Mouse (Mus musculus): ENCODE measurements at regions not wholly inside any gene's neighbourhood (a gene's known extent, or its start where the extent isn't known, plus 50 kb on each side); places are given as distances from the start of the nearest gene placed in this dataset.

DNA sequence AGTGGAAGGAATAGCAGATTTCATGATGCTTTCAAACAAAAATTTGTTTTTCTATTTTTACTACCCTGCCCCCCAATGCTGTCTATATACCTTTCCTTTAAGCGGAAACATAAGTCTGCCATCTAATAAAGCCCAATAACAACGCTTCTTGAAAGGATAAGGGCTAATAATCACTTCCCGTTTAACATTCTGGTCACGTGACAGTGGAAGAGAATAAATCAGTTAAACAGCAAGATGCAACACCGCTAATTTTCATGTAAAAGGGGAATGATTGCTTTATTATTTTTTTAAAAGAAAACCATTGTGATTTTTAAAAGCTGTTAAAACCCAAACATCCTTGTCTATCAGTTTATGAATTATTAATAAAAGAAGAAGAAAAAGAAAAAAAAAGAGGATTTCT is 178.9 kb upstream of the Tle4 start:
- no peak overlapping the region for H3K4me3 ChIP-seq (replicated peaks)
- H3K27me3 ChIP-seq, result peaks cover 4% of the 10 kb centered on the region; the same call in 1 of the 2 replicates
- no peak overlapping the region for H3K27ac ChIP-seq
- H3K4me1 ChIP-seq (replicated peaks), result 0 out of 2 replicates have a peak, but pooled peaks cover 4% of the 10 kb centered on the region
- H3K4me2 ChIP-seq, result 0 out of 2 replicates have a peak overlapping the region, but pooled peaks have one; percentile 42
- no peaks in the 10 kb centered on the region for H3K36me3 ChIP-seq
- H3K9ac ChIP-seq (replicated peaks), result no peak overlapping the region
- ATAC-seq (ENCODE audit: insufficient number of reproducible peaks, insufficient read depth, low FRiP score, low TSS enrichment, low read depth), result no peak
- 26% methylated on average over 5 of the region's 5 CpGs for WGBS
- peaks cover 4% of the 10 kb centered on the region; the same call in 1 of the 2 replicates for H3K9me3 ChIP-seq

DNA sequence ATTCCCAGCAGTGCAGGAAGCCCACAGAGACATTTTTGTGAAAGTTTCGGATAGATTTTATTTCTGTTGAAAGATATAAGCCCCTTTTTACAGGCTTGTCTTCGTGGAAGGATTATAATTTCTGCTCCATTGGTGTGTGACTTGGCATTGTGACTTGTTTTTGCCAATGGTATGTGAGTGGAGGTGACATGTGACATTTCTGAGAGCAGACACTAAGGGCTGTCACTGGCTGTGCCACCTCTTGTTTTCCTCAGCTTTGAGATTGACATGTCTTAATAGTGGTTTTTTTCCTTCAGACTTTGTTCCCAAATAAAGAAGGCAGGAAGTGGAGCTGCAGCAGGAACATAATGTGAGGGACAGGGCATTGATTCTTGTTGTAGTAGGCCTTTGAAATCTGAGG is 174.9 kb upstream of the Tle4 start:
- Histone ChIP-seq H3K9me3 (peaks cover 4% of the 10 kb centered on the region; the same call in 1 of the 2 replicates), H3K27ac (no peak overlapping the region), H3K4me1 (replicated peaks) (0 out of 2 replicates have a peak, but pooled peaks cover 4% of the 10 kb centered on the region), H3K4me2 (no peak overlapping the region), H3K9ac (replicated peaks) (no peak overlapping the region), H3K27me3 (no peaks in the 10 kb centered on the region), H3K36me3 (no peaks in the 10 kb centered on the region), H3K4me3 (replicated peaks) (no peak overlapping the region)
- no peak for ATAC-seq (ENCODE audit: insufficient number of reproducible peaks, insufficient read depth, low FRiP score, low TSS enrichment, low read depth)
- 81% methylated on average over 2 of the region's 2 CpGs for WGBS

DNA sequence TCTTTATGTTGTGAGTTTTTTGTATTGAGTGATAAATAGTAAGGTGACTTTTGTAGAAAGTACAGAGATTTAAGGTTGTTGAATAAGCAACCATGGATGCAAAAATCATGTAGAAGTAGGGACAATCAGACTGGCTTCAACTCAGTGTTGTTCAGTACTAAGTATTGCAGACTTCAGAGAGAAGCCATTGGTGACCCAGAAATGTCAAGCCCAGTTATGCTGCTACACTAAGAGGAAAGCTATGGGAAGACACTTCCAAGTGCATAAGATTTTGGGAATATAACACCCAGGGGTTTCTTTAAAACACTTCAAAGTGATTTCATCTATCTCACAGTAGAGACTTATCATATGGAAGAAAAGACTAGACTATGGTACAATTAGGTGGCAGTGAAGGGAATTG is 154.8 kb upstream of the Tle4 start:
- H3K9me3 ChIP-seq, result no peaks in the 10 kb centered on the region
- no peaks in the 10 kb centered on the region for H3K27me3 ChIP-seq
- ATAC-seq (ENCODE audit: insufficient number of reproducible peaks, insufficient read depth, low FRiP score, low TSS enrichment, low read depth), result no peak
- no peaks in the 10 kb centered on the region for H3K36me3 ChIP-seq
- H3K4me2 ChIP-seq, result no peak overlapping the region
- no peak overlapping the region for H3K27ac ChIP-seq
- no peak overlapping the region for H3K4me3 ChIP-seq (replicated peaks)
- no peak overlapping the region for H3K9ac ChIP-seq (replicated peaks)
- H3K4me1 ChIP-seq (replicated peaks), result no peaks in the 10 kb centered on the region

DNA sequence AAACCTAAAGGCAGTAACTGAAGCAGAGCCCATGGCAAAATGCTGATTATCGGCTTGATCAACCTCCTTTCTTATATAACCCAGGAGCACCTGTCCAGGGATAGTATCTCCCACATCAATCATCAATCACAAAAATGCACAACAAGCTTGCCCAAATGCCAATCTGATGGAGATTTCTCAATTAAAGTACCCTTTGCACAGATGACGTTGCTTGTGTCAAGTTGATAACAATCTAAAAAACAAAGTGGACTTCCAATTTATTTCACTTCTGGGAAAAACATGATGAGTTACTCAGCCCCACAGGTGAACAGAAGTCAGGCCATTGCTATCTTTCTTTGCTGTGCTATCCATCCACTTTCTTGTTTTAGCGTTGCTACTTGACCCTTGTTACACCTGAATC is 144.5 kb upstream of the Tle4 start:
- 86% methylated on average over 3 of the region's 3 CpGs for whole genome bisulfite sequencing
- no peak for ATAC-seq (ENCODE audit: insufficient number of reproducible peaks, insufficient read depth, low FRiP score, low TSS enrichment, low read depth)
- Histone ChIP-seq H3K9ac (replicated peaks) (no peak overlapping the region), H3K4me3 (replicated peaks) (no peak overlapping the region), H3K9me3 (no peaks in the 10 kb centered on the region), H3K4me2 (no peak overlapping the region), H3K27me3 (no peaks in the 10 kb centered on the region), H3K4me1 (replicated peaks) (0 out of 2 replicates have a peak, but pooled peaks cover 7% of the 10 kb centered on the region), H3K27ac (no peak overlapping the region), H3K36me3 (no peaks in the 10 kb centered on the region)

DNA sequence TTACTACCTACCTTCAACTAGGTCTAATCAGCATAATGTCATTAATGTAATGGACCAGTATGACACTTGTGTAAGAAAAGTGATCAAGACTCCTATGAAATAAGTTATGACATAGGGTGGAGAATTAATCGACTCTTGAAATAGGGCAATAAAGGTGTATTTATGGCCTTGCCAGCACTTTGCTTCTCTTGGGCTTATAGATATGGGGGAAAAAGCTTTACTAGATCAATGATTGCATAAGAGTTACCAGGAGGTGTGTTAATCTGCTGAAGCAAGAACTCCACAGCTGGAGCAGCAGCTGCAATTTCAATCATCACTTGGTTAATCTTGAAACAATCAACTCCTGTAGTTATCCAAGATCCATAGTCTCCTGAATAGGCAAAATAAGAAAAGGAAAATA is 143.1 kb upstream of the Tle4 start:
- H3K36me3 ChIP-seq, result no peaks in the 10 kb centered on the region
- H3K4me2 ChIP-seq, result no peak overlapping the region
- H3K27me3 ChIP-seq, result no peaks in the 10 kb centered on the region
- H3K27ac ChIP-seq, result no peak overlapping the region
- WGBS, result 91% methylated on average over 1 of the region's 1 CpGs
- no peak overlapping the region for H3K9ac ChIP-seq (replicated peaks)
- no peaks in the 10 kb centered on the region for H3K4me1 ChIP-seq (replicated peaks)
- H3K9me3 ChIP-seq, result no peaks in the 10 kb centered on the region
- ATAC-seq (ENCODE audit: insufficient number of reproducible peaks, insufficient read depth, low FRiP score, low TSS enrichment, low read depth), result no peak
- no peak overlapping the region for H3K4me3 ChIP-seq (replicated peaks)

DNA sequence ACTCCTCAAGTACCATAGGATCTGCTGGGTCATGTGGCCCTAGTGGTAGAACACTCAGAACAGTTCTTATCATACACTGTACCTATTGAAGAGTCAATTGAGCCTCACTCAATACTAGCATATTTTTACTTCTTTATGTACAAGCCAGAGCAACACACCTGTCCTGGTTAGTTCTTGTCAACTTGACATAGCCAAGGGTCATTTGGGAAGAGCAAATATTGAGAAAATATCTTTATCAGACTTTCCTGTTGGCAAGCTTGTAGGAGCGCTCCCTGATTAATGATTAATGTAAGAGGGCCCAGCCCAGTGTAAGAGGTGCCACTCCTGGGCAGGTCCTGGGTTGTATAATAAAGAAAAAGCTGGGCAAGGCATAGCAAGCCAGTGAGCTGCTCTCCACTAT is 142.3 kb upstream of the Tle4 start:
- no peak for ATAC-seq (ENCODE audit: insufficient number of reproducible peaks, insufficient read depth, low FRiP score, low TSS enrichment, low read depth)
- 95% methylated on average over 1 of the region's 1 CpGs for WGBS
- H3K27ac ChIP-seq, result no peak overlapping the region
- no peaks in the 10 kb centered on the region for H3K36me3 ChIP-seq
- no peaks in the 10 kb centered on the region for H3K4me1 ChIP-seq (replicated peaks)
- no peak overlapping the region for H3K4me3 ChIP-seq (replicated peaks)
- H3K27me3 ChIP-seq, result no peaks in the 10 kb centered on the region
- no peak overlapping the region for H3K9ac ChIP-seq (replicated peaks)
- H3K9me3 ChIP-seq, result no peaks in the 10 kb centered on the region
- H3K4me2 ChIP-seq, result no peak overlapping the region

DNA sequence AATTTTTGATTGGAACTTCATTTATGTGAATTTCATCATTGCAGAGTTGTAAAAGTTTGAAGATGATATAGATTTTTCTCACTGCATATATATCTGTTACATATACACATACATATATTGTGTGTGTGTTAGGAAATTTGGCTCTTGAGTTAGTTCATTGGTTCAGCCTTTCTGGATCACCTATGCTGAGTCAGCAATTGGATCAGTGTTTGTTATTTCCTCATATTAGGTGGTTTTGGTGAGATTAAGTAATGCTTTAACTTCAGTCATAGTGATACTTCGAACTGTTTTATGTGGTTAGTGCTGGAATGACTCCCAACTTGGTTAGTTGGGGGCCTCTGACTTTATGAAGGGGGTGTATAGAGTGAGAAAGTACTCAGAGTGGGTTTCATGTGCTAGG is 138.7 kb upstream of the Tle4 start:
- H3K9me3 ChIP-seq, result no peaks in the 10 kb centered on the region
- ATAC-seq (ENCODE audit: insufficient number of reproducible peaks, insufficient read depth, low FRiP score, low TSS enrichment, low read depth), result no peak
- no peaks in the 10 kb centered on the region for H3K4me1 ChIP-seq (replicated peaks)
- H3K4me3 ChIP-seq (replicated peaks), result no peak overlapping the region
- no peak overlapping the region for H3K4me2 ChIP-seq
- WGBS, result 87% methylated on average over 1 of the region's 1 CpGs
- H3K27me3 ChIP-seq, result no peaks in the 10 kb centered on the region
- H3K27ac ChIP-seq, result no peak overlapping the region
- H3K9ac ChIP-seq (replicated peaks), result no peak overlapping the region
- H3K36me3 ChIP-seq, result no peaks in the 10 kb centered on the region

DNA sequence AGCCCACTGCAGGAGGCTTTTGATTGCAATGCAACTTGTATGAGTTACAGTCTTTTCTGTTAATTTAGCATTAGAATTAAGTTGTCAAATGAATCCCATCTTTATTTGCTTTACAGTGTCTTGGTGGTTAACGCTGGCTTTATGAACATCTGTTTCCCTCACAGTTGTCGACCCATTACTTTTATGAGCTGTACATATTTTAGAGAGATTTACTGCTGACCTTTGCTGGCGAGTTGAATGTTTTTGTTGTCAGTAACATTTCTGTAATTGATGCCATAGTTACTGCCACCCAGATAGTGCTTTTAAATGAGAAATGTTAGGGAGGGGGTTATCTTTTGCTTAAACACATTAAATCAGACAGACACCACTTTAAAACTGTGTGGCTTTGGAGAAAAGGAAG is 127.5 kb upstream of the Tle4 start:
- H3K27ac ChIP-seq, result no peak overlapping the region
- 0 out of 2 replicates have a peak, but pooled peaks cover 3% of the 10 kb centered on the region for H3K27me3 ChIP-seq
- no peak overlapping the region for H3K4me2 ChIP-seq
- 3% methylated on average over 3 of the region's 3 CpGs for WGBS
- no peaks in the 10 kb centered on the region for H3K9me3 ChIP-seq
- H3K4me3 ChIP-seq (replicated peaks), result no peak overlapping the region
- no peak for ATAC-seq (ENCODE audit: insufficient number of reproducible peaks, insufficient read depth, low FRiP score, low TSS enrichment, low read depth)
- no peaks in the 10 kb centered on the region for H3K36me3 ChIP-seq
- H3K9ac ChIP-seq (replicated peaks), result no peak overlapping the region
- 0 out of 2 replicates have a peak, but pooled peaks cover 10% of the 10 kb centered on the region for H3K4me1 ChIP-seq (replicated peaks)

DNA sequence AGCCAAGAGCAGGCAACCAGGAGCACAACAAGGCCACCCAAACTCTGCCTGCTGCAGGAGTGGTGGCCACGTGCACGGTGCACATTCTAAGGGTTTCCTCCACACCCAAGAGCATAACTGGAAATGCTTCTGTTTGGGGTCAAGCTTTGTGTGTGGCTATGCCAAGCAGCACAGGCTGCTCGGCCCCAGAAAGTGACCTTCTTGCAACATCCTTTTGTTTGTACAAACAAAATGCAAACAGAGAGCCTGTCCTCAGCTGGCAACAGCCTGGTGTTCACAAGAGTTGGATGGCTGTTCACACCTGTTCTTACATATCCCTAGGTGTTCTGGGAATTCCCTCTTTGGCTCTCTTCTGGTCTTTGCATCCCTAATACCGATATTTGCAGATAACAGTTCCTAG is 126.8 kb upstream of the Tle4 start:
- Histone ChIP-seq H3K4me3 (replicated peaks) (no peak overlapping the region), H3K27me3 (0 out of 2 replicates have a peak, but pooled peaks cover 3% of the 10 kb centered on the region), H3K4me1 (replicated peaks) (0 out of 2 replicates have a peak, but pooled peaks cover 10% of the 10 kb centered on the region), H3K27ac (no peak overlapping the region), H3K36me3 (no peaks in the 10 kb centered on the region), H3K9me3 (no peaks in the 10 kb centered on the region), H3K4me2 (no peak overlapping the region), H3K9ac (replicated peaks) (no peak overlapping the region)
- no peak for ATAC-seq (ENCODE audit: insufficient number of reproducible peaks, insufficient read depth, low FRiP score, low TSS enrichment, low read depth)
- WGBS, result 42% methylated on average over 4 of the region's 4 CpGs

DNA sequence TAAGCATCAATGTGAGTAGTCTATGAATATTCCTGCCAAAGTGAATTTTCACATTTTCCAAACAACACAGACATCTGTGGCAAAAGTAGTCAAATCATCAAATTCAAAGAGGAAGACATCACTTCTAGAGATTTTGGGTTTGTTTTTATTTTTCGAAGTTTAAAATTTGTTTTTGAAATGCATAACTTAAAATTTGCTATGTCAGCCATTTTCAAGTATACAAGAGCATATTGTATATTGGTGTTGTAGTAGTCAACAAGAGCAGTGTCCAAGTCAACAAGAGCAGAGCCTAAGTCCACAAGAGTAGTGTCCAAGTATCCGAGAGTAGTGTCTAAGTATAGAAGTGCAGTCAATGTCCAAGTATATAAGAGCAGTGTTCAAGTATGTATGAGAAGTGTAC is 107.9 kb upstream of the Tle4 start:
- Histone ChIP-seq H3K9ac (replicated peaks) (no peak overlapping the region), H3K4me3 (replicated peaks) (no peak overlapping the region), H3K9me3 (no peaks in the 10 kb centered on the region), H3K27me3 (no peaks in the 10 kb centered on the region), H3K4me1 (replicated peaks) (no peaks in the 10 kb centered on the region), H3K36me3 (no peaks in the 10 kb centered on the region), H3K27ac (no peak overlapping the region), H3K4me2 (no peak overlapping the region)
- WGBS, result 88% methylated on average over 2 of the region's 2 CpGs
- no peak for ATAC-seq (ENCODE audit: insufficient number of reproducible peaks, insufficient read depth, low FRiP score, low TSS enrichment, low read depth)

DNA sequence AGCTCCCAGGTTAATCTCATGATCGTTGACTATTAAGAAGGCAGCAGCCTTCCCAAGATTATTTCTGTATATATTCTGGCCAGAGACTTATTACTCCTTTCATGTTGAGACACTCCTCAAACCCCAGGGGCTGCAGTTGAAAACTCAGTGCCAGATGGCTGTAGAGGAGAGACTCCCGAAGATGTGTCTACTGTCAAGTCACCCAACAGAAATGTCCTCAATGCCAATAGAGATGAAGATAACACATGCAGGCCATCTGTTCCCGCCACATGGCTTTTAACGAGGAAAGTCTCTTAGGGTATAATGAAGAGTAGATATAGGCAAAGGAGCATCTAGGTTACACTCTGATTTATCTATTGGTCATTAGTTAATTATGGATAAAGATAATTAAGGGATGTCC is 103.3 kb upstream of the Tle4 start:
- Histone ChIP-seq H3K4me3 (replicated peaks) (no peak overlapping the region), H3K36me3 (no peaks in the 10 kb centered on the region), H3K9ac (replicated peaks) (no peak overlapping the region), H3K4me1 (replicated peaks) (no peaks in the 10 kb centered on the region), H3K27ac (no peak overlapping the region), H3K4me2 (no peak overlapping the region), H3K9me3 (no peaks in the 10 kb centered on the region), H3K27me3 (no peaks in the 10 kb centered on the region)
- 88% methylated on average over 4 of the region's 4 CpGs for WGBS
- ATAC-seq (ENCODE audit: insufficient number of reproducible peaks, insufficient read depth, low FRiP score, low TSS enrichment, low read depth), result no peak

DNA sequence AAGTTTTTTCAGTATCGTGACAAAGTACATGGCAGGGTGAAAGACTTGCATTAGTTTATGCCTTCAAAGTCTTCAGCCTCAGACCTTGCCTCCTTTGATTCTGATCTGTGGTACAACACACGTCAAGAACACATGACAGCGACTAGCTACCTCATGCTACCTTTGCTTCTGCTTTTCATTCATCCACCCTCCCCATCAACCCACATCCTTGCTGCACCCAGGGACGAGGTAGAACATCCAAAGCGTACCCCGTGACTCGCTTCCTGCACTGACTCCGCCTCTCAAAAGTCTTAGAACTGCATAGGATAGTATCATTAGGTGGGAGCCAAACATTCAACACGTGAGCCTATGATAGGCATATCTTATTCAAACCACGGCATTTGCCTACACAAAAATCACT is 97.5 kb upstream of the Tle4 start:
- Histone ChIP-seq H3K9me3 (no peaks in the 10 kb centered on the region), H3K4me3 (replicated peaks) (no peak overlapping the region), H3K27ac (no peak overlapping the region), H3K4me1 (replicated peaks) (no peaks in the 10 kb centered on the region), H3K9ac (replicated peaks) (no peak overlapping the region), H3K27me3 (no peaks in the 10 kb centered on the region), H3K4me2 (no peak overlapping the region), H3K36me3 (no peaks in the 10 kb centered on the region)
- no peak for ATAC-seq (ENCODE audit: insufficient number of reproducible peaks, insufficient read depth, low FRiP score, low TSS enrichment, low read depth)
- WGBS, result 91% methylated on average over 10 of the region's 10 CpGs

Data from limb, embryonic 12.5 days (tissue).